Mouse (Mus musculus): Measurements from ENCODE around the gene Zfpm1.

- TF ChIP-seq EP300 (IDR thresholded peaks at IDR 0.05; ENCODE audit: low read depth) (no peak), CTCF (IDR thresholded peaks at IDR 0.05; ENCODE audit: low read depth) (no peak)
Observed at GRCm38 (mm10) chr8:122375320-122375719, 93.4 kb downstream of the Zfpm1 start.
